Mouse (Mus musculus) bone marrow macrophage, adult 2 months (primary cell): ENCODE measurements at regions not wholly inside any gene's neighbourhood (a gene's known extent, or its start where the extent isn't known, plus 50 kb on each side); places are given as distances from the start of the nearest gene placed in this dataset.
A peak's percentile ranks its signal among the peaks of the same experiment; 100 is the strongest.

ENCODE experiments used
- H3K27ac ChIP-seq: 2 replicates; pipeline ENCODE4 v1.5.1; 2012; ENCODE audit warnings: low read depth, low read length; ENCODE audit not compliant: insufficient read depth
- H3K4me1 ChIP-seq: 2 replicates; pipeline ENCODE4 v1.6.1; 2012; ENCODE audit warnings: low read length; ENCODE audit not compliant: control insufficient read depth, insufficient read depth
- H3K4me3 ChIP-seq: 2 replicates; pipeline ENCODE4 v1.5.1; 2012; ENCODE audit warnings: mild to moderate bottlenecking, low read length, moderate library complexity; ENCODE audit not compliant: insufficient read depth
- CTCF ChIP-seq: IDR thresholded peaks from 2 replicates; pipeline ENCODE4 v1.5.1; 2012; ENCODE audit warnings: low read depth, mild to moderate bottlenecking, low read length, moderate library complexity
- POLR2A ChIP-seq: IDR thresholded peaks from 2 replicates; pipeline ENCODE4 v1.6.1; 2012; ENCODE audit warnings: mild to moderate bottlenecking, low read depth, low read length, borderline replicate concordance

DNA sequence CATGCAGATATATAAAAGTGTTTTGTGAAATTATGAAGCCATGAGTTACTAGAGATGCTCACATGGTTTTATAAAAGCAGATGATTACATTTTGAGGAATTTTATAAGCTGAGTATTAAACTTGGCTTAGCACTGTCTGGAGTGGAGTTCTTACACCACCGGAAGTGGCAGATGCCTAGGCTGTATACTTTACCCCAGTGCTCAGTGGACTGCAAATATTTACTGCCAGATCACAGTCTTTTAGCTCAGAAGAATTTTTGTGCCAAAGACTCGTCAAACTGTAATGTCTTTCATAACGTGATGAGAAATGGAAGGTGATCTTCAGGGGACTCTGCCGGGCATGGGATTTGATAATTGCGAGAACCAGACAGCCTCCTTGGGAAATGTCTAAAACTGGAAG lies 136.1 kb upstream of the 9330182O14Rik start:
- TF ChIP-seq CTCF (no peak), POLR2A (no peak)
- Histone ChIP-seq H3K4me3 (no peak overlapping the region), H3K27ac (no peak overlapping the region), H3K4me1 (peaks cover 4% of the 10 kb centered on the region; the same call in 1 of the 2 replicates)

GRCm38 (mm10) chr15:40000022-40000421 lies 134.1 kb upstream of the 9330182O14Rik start:
- Histone ChIP-seq H3K4me3 (no peak overlapping the region), H3K27ac (no peak overlapping the region), H3K4me1 (peaks cover 4% of the 10 kb centered on the region; the same call in 1 of the 2 replicates)
- TF ChIP-seq POLR2A (no peak), CTCF (no peak)

DNA sequence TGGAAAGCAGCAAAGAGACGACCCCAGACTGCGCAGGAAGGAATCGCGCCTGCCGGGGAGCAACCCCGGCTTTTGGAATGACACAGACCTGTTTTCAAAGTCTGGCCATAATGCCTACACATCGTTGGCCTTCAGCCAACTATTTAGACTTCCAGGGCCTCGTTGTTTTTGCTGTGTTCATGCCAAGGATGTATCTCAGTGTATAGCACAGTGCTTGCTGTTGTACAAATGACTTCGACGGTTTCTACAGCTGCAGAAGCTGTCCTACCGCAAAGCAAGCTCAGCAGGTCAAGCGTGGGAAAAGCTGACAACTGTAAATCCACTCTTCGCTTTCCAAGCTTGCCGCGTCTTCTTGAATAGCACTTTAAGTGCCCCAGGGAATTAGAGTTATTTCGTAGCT lies 129.1 kb upstream of the 9330182O14Rik start:
- H3K4me3 ChIP-seq, result no peak overlapping the region
- peaks cover 4% of the 10 kb centered on the region; the same call in 1 of the 2 replicates for H3K4me1 ChIP-seq
- no peak for TF ChIP-seq CTCF
- no peak for TF ChIP-seq POLR2A
- H3K27ac ChIP-seq, result no peak overlapping the region

DNA sequence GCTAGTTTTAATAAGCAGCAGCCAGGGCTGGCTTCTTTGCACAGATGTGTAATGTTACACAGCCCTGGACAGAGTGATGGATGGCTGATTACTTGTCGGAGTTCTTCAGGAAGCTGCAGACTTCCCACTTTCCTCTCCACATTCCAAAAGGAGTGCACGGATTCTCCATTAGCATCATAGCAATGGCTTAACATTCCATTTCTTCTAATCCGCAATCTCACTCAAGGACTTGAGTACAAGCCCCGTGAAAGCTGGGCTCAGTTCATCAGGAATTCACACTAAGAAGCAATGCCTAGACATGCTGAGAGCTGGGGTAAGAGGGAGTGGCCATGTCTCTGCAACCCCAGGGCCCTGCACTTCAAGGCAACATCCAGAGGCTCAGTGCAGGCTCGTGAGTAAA lies 126.3 kb upstream of the 9330182O14Rik start:
- no peak overlapping the region for H3K4me3 ChIP-seq
- H3K27ac ChIP-seq, result no peak overlapping the region
- TF ChIP-seq POLR2A (no peak), CTCF (no peak)
- H3K4me1 ChIP-seq, result no peaks in the 10 kb centered on the region

DNA sequence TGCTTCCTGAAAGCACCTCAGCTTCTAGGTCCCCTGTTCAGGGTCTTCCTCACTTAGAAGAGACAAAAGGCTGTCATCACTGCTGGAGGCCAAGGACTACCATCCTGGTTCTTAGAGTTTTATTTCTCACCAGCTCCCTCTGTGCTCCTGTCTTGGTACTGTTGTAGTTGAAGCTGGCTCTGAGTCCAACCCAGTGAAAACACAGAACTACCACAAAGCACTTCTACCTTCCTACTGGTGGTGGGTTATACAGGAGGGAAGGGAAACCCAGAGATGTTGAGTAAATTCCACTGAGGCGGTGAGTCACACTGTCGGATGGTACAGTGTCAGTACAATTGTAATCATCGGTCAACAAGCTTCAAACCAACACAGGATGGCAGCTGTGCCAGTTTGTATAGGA lies 120.3 kb upstream of the 9330182O14Rik start:
- no peak overlapping the region for H3K27ac ChIP-seq
- H3K4me1 ChIP-seq, result peaks cover 21% of the 10 kb centered on the region
- TF ChIP-seq CTCF (no peak), POLR2A (no peak)
- H3K4me3 ChIP-seq, result no peak overlapping the region

DNA sequence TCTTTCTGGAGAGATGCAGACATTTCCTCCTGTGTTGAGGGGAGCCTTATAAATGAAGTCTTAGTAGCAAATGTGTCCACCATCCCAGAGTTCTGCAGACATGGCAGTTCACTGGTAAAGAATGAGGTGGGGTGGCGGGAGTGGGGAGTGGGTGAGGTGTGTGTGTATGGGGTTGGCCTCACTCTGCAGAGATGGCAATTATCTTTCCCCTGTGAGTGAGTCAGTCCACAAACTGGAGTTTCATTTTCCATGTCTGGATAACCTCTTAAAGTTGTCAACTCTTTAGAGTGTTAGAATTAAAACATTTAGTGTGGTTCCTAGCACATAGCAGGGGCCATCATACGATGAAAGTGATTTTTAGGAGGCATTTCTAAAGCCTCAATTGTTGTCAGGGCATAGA lies 117.1 kb upstream of the 9330182O14Rik start:
- Histone ChIP-seq H3K4me1 (peaks cover 31% of the 10 kb centered on the region), H3K4me3 (no peak overlapping the region), H3K27ac (no peak overlapping the region)
- TF ChIP-seq POLR2A (no peak), CTCF (no peak)

- Histone ChIP-seq H3K4me3 (no peak overlapping the region), H3K4me1 (peaks cover 31% of the 10 kb centered on the region), H3K27ac (no peak overlapping the region)
- no peak for TF ChIP-seq POLR2A
- TF ChIP-seq CTCF, result no peak
These were observed 116.6 kb upstream of the 9330182O14Rik start for GRCm38 (mm10) chr15:40017597-40017996.

DNA sequence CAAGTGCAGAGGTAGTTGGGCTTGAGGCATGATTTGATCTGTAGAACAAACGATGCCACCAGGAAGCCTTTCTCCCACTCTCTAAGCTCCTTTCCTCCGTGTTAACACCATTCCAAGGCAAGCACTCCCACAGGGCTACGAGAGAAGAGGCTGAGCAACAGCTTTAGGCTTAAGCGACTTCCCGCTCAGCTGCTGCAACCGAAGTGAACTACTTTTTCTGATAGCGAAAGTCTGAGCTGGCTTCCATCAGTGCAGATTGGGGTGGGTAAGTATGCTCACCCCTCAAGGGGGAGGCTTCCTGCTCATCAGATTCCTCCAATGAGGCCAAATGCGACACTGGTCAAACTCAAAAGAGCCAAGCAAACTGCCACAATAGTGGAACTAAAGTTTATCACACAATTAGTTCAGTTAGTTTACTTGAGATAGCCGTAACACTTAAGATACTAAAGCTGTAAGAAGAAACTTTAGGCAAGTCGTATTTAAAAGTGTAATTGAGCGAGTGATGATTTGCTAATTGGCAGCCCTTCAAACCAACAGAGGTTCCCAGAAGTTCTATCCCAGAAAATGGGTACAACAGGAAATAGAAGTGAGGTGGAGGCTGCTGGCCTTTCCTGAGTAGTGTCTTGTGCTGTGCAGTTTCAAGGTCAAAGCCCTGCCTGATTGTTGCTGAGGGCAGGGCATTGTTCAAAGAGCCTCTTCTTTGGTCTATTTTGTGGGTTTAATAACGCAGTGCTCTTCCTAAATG lies 115.9 kb upstream of the 9330182O14Rik start:
- Histone ChIP-seq H3K4me3 (no peak overlapping the region), H3K27ac (no peak overlapping the region), H3K4me1 (peaks cover 31% of the 10 kb centered on the region)
- TF ChIP-seq POLR2A, result no peak
- TF ChIP-seq CTCF, result no peak

DNA sequence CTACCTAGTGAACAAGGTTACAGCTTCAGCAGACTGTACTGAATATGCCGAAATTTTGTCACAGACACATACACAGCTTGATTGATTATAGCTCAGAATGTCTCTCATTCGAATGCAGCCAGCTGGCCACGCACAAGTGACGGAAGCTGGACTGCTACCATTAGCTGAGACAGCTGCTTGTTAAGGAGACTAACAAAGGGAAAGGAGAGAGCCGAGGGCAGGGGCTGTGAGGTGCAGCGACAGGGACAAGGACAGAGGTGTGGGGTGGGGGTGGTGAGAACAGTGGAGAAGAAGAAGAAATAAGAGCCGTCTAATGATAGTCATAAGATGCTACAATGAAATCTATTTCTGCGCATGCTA lies 115.4 kb upstream of the 9330182O14Rik start:
- TF ChIP-seq POLR2A (no peak), CTCF (no peak)
- H3K27ac ChIP-seq, result no peak overlapping the region
- H3K4me3 ChIP-seq, result no peak overlapping the region
- peaks cover 29% of the 10 kb centered on the region for H3K4me1 ChIP-seq

- no peak for TF ChIP-seq POLR2A
- TF ChIP-seq CTCF, result no peak
- H3K27ac ChIP-seq, result no peak overlapping the region
These were observed 114.9 kb upstream of the 9330182O14Rik start for GRCm38 (mm10) chr15:40019226-40019625.

GRCm38 (mm10) chr15:40020097-40020496 lies 114.1 kb upstream of the 9330182O14Rik start:
- no peak overlapping the region for H3K4me3 ChIP-seq
- peak overlapping the region; percentile 46 for H3K27ac ChIP-seq
- peaks cover 17% of the 10 kb centered on the region for H3K4me1 ChIP-seq
- no peak for TF ChIP-seq POLR2A
- no peak for TF ChIP-seq CTCF

More at GRCm38 (mm10) chr15:40019226-40019625, 114.9 kb upstream of the 9330182O14Rik start:
- Histone ChIP-seq H3K4me1 (peaks cover 24% of the 10 kb centered on the region), H3K4me3 (no peak overlapping the region)
